In the genomic region with DNA sequence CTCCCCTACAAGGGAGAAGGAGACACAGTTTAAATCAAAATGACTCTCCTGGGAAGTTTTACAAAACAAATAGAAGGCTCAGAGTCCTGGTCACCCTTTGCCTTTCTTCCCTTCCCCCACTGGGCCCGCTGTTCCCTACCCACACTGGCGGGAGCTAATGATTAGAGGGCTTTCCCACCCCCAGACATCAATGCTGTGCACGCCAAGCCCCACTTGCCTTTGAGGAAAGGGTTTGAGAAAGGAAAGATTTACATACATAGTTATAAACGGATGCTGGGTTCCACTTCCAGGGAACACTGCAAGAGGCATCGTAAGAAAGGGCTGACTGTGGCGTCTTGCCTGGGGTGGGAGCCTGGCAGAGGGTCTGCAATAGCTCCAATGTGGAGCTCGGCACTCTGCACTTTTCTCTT, we compare ENCODE assay signal across 12 mouse cellular contexts.
DNase-seq lines count a peak whose midpoint lies in the region; ATAC-seq lines count a peak whose summit lies in the region.
"Had no signal": no experiment of that assay in that cellular context is flagged by ENCODE, and none has a peak within 500 bp of the region (broad histone marks: within the 10 kb centered on the region; RNA-seq: fewer than 3 reads in every experiment).

No protein-coding gene starts in this region.

- no peaks in the 10 kb centered on the region for H3K9me3 ChIP-seq in hindbrain, embryonic 14.5 days (ENCODE audit: control insufficient read depth, low read length)
- no peaks in the 10 kb centered on the region for H3K9me3 ChIP-seq in midbrain, embryonic 12.5 days
- H3K9me3 ChIP-seq: limb, embryonic 12.5 days had no signal

- no peaks in the 10 kb centered on the region for H3K27me3 ChIP-seq in hindbrain, embryonic 14.5 days (ENCODE audit: control insufficient read depth, insufficient read depth, low read length)
- H3K27me3 ChIP-seq in midbrain, embryonic 12.5 days, result no peaks in the 10 kb centered on the region

- H3K27ac ChIP-seq in hindbrain, embryonic 14.5 days, result peak overlapping the region; percentile 21
- peak overlapping the region; percentile 71 for H3K27ac ChIP-seq in midbrain, embryonic 12.5 days (replicated peaks)
- H3K27ac ChIP-seq: limb, embryonic 12.5 days had no signal

- H3K4me3 ChIP-seq in hindbrain, embryonic 14.5 days (replicated peaks; ENCODE audit: low read length), result no peak overlapping the region
- H3K4me3 ChIP-seq in midbrain, embryonic 12.5 days, result no peak overlapping the region
- H3K4me3 ChIP-seq: limb, embryonic 12.5 days; megakaryocyte, embryonic 14.5 days had no signal

- peaks cover 17% of the 10 kb centered on the region for H3K4me1 ChIP-seq in hindbrain, embryonic 14.5 days (replicated peaks; ENCODE audit: control insufficient read depth, insufficient read depth, low read length)
- H3K4me1 ChIP-seq in midbrain, embryonic 12.5 days, result peaks cover 25% of the 10 kb centered on the region

- H3K9ac ChIP-seq in hindbrain, embryonic 14.5 days, result no peak overlapping the region
- H3K9ac ChIP-seq in midbrain, embryonic 12.5 days (replicated peaks), result no peak overlapping the region
- H3K9ac ChIP-seq: limb, embryonic 12.5 days had no signal

- no peak overlapping the region for H3K4me2 ChIP-seq in hindbrain, embryonic 14.5 days (replicated peaks)
- peak overlapping the region; percentile 12 for H3K4me2 ChIP-seq in midbrain, embryonic 12.5 days (replicated peaks)
- H3K4me2 ChIP-seq: limb, embryonic 12.5 days had no signal

- DNase-seq in adrenal gland, postnatal 14 days, result peak; percentile 22
- no peak for DNase-seq in adrenal gland, postnatal 4 days (ENCODE audit: low spot score in 2 of 2)
- peak; percentile 20 for DNase-seq in embryo, embryonic 11.5 days (ENCODE audit: low read depth, low spot score)
- no peak for DNase-seq in hindbrain, embryonic 14.5 days (ENCODE audit: low spot score)
- DNase-seq in spleen, postnatal 14 days (ENCODE audit: low spot score in 2 of 2), result no peak
- no peak for DNase-seq in right cerebral cortex, postnatal 25 days
- DNase-seq: gastrocnemius, postnatal 36 days had no signal

- no peak for ATAC-seq in hindbrain, embryonic 14.5 days (ENCODE audit: low FRiP score)
- ATAC-seq in midbrain, embryonic 12.5 days (ENCODE audit: low FRiP score, low read depth), result peak; percentile 78
- no peak for ATAC-seq in megakaryocyte, adult 5-6 weeks (ENCODE audit: poor library complexity, severe bottlenecking)
- ATAC-seq: Patski had no signal

- H3K36me3 ChIP-seq in hindbrain, embryonic 14.5 days (replicated peaks; ENCODE audit: control insufficient read depth, insufficient read depth), result no peaks in the 10 kb centered on the region
- H3K36me3 ChIP-seq in midbrain, embryonic 12.5 days, result no peaks in the 10 kb centered on the region
- H3K36me3 ChIP-seq: limb, embryonic 12.5 days had no signal

- 8% methylated on average over 7 of the region's 7 CpGs for WGBS in hindbrain, embryonic 14.5 days
- WGBS in midbrain, embryonic 12.5 days, result 5% methylated on average over 7 of the region's 7 CpGs

Comparison
In these comparisons a context has a peak if more than half of its experiments do, and no peak if none do; other contexts are left out.
1. DNase-seq: peak in adrenal gland, postnatal 14 days (single experiment) and embryo, embryonic 11.5 days (single experiment); none in adrenal gland, postnatal 4 days (0 of 2), hindbrain, embryonic 14.5 days (single experiment), spleen, postnatal 14 days (0 of 2) and right cerebral cortex, postnatal 25 days (single experiment).